21 mouse cellular contexts compared by ENCODE assay signal in the genomic region with DNA sequence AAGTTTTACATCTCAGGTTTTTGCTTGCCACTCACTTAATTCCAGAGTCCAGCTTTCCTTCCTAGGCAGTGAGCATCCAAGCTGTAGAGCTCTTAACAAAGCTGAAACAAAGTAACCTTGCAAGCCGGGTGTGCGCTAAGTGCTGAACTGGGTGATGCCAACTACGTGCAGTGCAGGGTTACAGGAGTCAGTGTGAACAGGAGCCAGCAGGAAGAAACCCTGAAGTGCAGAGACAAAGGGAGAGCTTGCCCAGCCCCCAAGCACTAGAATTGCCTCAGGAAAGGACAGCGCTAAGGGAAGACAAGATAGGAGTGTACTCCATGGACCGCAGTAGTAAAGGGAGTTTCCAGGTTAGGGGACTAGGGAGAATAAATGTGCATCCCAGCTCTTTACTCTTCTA. TPM values are rescaled to one million over a fixed set of nuclear protein-coding genes. Genes with fewer than 3 reads are reported as not detected.
A peak's percentile ranks its signal among the peaks of the same experiment; 100 is the strongest.
DNase-seq lines count a peak whose midpoint lies in the region; ATAC-seq and TF ChIP-seq lines count a peak whose summit lies in the region.
"Had no signal": no experiment of that assay in that cellular context is flagged by ENCODE, and none has a peak within 500 bp of the region (broad histone marks: within the 10 kb centered on the region; RNA-seq: fewer than 3 reads in every experiment).

No protein-coding gene starts in this region.

- H3K27ac ChIP-seq in heart, embryonic 10.5 days, result peak overlapping the region; percentile 67
- peak overlapping the region; percentile 3; the same call in 1 of the 2 replicates for H3K27ac ChIP-seq in intestine, embryonic 15.5 days
- no peak overlapping the region for H3K27ac ChIP-seq in intestine, postnatal 0 days (ENCODE audit: low read depth, low read length)
- H3K27ac ChIP-seq in midbrain, embryonic 10.5 days (replicated peaks), result peak overlapping the region; percentile 9; the same call in 1 of the 2 replicates
- no peak overlapping the region for H3K27ac ChIP-seq in midbrain, embryonic 16.5 days (ENCODE audit: low read length)
- H3K27ac ChIP-seq in stomach, embryonic 16.5 days (ENCODE audit: low read length), result no peak overlapping the region; the same call in 1 of the 2 replicates
- H3K27ac ChIP-seq in gastrocnemius, adult 2 months, result no peak overlapping the region
- H3K27ac ChIP-seq: forebrain, embryonic 12.5 days; hindbrain, embryonic 10.5 days; left cerebral cortex, adult 2 months; limb, embryonic 12.5 days; liver, embryonic 13.5 days had no signal

- no peak for ATAC-seq in intestine, embryonic 15.5 days
- no peak for ATAC-seq in intestine, postnatal 0 days
- no peak for ATAC-seq in midbrain, embryonic 16.5 days
- peak; percentile 37; the same call in 1 of the 2 replicates for ATAC-seq in stomach, embryonic 16.5 days (ENCODE audit: insufficient read depth, low FRiP score)
- ATAC-seq: inflammation-experienced regulatory T-cells, adult 6 months; Patski had no signal

- DNase-seq in heart, embryonic 10.5 days (ENCODE audit: low spot score), result peak; percentile 74
- no peak for DNase-seq in heart, adult 18-20 months
- DNase-seq in midbrain, embryonic 10.5 days (ENCODE audit: low spot score), result no peak
- no peak for DNase-seq in gastrocnemius, adult 2 months
- DNase-seq: cerebellum, postnatal 10 days; gastrocnemius, postnatal 25 days; kidney, postnatal 10 days; liver, embryonic 13.5 days; midbrain, embryonic 14.5 days; right cerebral cortex, adult 18-20 months; thymus, postnatal 14 days had no signal

- H3K4me1 ChIP-seq in heart, embryonic 10.5 days, result peaks cover 59% of the 10 kb centered on the region
- peaks cover 26% of the 10 kb centered on the region for H3K4me1 ChIP-seq in intestine, embryonic 15.5 days (replicated peaks)
- no peaks in the 10 kb centered on the region for H3K4me1 ChIP-seq in intestine, postnatal 0 days (replicated peaks; ENCODE audit: control insufficient read depth, insufficient read depth, low read length)
- H3K4me1 ChIP-seq in midbrain, embryonic 10.5 days, result peaks cover 25% of the 10 kb centered on the region
- peaks cover 19% of the 10 kb centered on the region for H3K4me1 ChIP-seq in midbrain, embryonic 16.5 days (ENCODE audit: control insufficient read depth, insufficient read depth, low read length)
- peaks cover 29% of the 10 kb centered on the region for H3K4me1 ChIP-seq in stomach, embryonic 16.5 days (ENCODE audit: control insufficient read depth, insufficient read depth, low read length)

- H3K9me3 ChIP-seq in heart, embryonic 10.5 days, result no peaks in the 10 kb centered on the region
- no peaks in the 10 kb centered on the region for H3K9me3 ChIP-seq in intestine, embryonic 15.5 days
- H3K9me3 ChIP-seq in intestine, postnatal 0 days (ENCODE audit: control insufficient read depth), result no peaks in the 10 kb centered on the region
- H3K9me3 ChIP-seq in midbrain, embryonic 10.5 days (replicated peaks), result peaks cover 7% of the 10 kb centered on the region
- no peaks in the 10 kb centered on the region for H3K9me3 ChIP-seq in midbrain, embryonic 16.5 days (replicated peaks; ENCODE audit: control insufficient read depth, low read length, poor library complexity, severe bottlenecking)
- H3K9me3 ChIP-seq in stomach, embryonic 16.5 days (replicated peaks; ENCODE audit: control insufficient read depth, low read length), result no peaks in the 10 kb centered on the region
- H3K9me3 ChIP-seq: forebrain, embryonic 12.5 days; liver, embryonic 13.5 days had no signal

- 33% methylated on average over 5 of the region's 5 CpGs for WGBS in heart, embryonic 10.5 days
- 60% methylated on average over 5 of the region's 5 CpGs for WGBS in intestine, embryonic 15.5 days
- 57% methylated on average over 5 of the region's 5 CpGs for WGBS in intestine, postnatal 0 days
- 50% methylated on average over 5 of the region's 5 CpGs for WGBS in midbrain, embryonic 10.5 days
- WGBS in midbrain, embryonic 16.5 days, result 45% methylated on average over 5 of the region's 5 CpGs
- WGBS in stomach, embryonic 16.5 days, result 64% methylated on average over 5 of the region's 5 CpGs

- H3K4me3 ChIP-seq in heart, embryonic 10.5 days, result no peak overlapping the region
- H3K4me3 ChIP-seq in intestine, embryonic 15.5 days (replicated peaks), result no peak overlapping the region
- H3K4me3 ChIP-seq in intestine, postnatal 0 days (ENCODE audit: low read depth, low read length), result no peak overlapping the region
- H3K4me3 ChIP-seq in midbrain, embryonic 10.5 days, result no peak overlapping the region
- no peak overlapping the region for H3K4me3 ChIP-seq in midbrain, embryonic 16.5 days (ENCODE audit: low read depth, low read length)
- H3K4me3 ChIP-seq in stomach, embryonic 16.5 days (replicated peaks; ENCODE audit: low read length), result no peak overlapping the region
- H3K4me3 ChIP-seq in gastrocnemius, adult 2 months, result no peak overlapping the region
- H3K4me3 ChIP-seq: forebrain, embryonic 12.5 days; hindbrain, embryonic 10.5 days; left cerebral cortex, adult 2 months; limb, embryonic 12.5 days; liver, embryonic 13.5 days had no signal

- no peak overlapping the region for H3K4me2 ChIP-seq in intestine, embryonic 15.5 days (replicated peaks)
- H3K4me2 ChIP-seq in intestine, postnatal 0 days (replicated peaks; ENCODE audit: low read depth), result no peak overlapping the region
- no peak overlapping the region for H3K4me2 ChIP-seq in midbrain, embryonic 16.5 days (ENCODE audit: low read length)
- no peak overlapping the region for H3K4me2 ChIP-seq in stomach, embryonic 16.5 days (ENCODE audit: low read depth, low read length)
- H3K4me2 ChIP-seq: forebrain, embryonic 12.5 days; limb, embryonic 12.5 days; liver, embryonic 13.5 days had no signal

- no peak for TF ChIP-seq CTCF in intestine, postnatal 0 days (IDR thresholded peaks at IDR 0.05; ENCODE audit: low read depth)
- TF ChIP-seq CTCF in gastrocnemius, adult 2 months (IDR thresholded peaks at IDR 0.05), result no peak

- H3K9ac ChIP-seq in intestine, embryonic 15.5 days, result no peak overlapping the region
- H3K9ac ChIP-seq in intestine, postnatal 0 days (ENCODE audit: low read depth, low read length), result no peak overlapping the region
- H3K9ac ChIP-seq in midbrain, embryonic 16.5 days (ENCODE audit: low read depth, low read length), result no peak overlapping the region
- no peak overlapping the region for H3K9ac ChIP-seq in stomach, embryonic 16.5 days (ENCODE audit: low read length)
- H3K9ac ChIP-seq: forebrain, embryonic 12.5 days; limb, embryonic 12.5 days; liver, embryonic 13.5 days had no signal

- no peaks in the 10 kb centered on the region for H3K27me3 ChIP-seq in heart, embryonic 10.5 days (ENCODE audit: insufficient read depth, poor library complexity, severe bottlenecking)
- H3K27me3 ChIP-seq in intestine, embryonic 15.5 days (replicated peaks), result no peaks in the 10 kb centered on the region
- no peaks in the 10 kb centered on the region for H3K27me3 ChIP-seq in intestine, postnatal 0 days (replicated peaks; ENCODE audit: control insufficient read depth, insufficient read depth, low read length)
- H3K27me3 ChIP-seq in midbrain, embryonic 10.5 days (ENCODE audit: low read depth, poor library complexity, severe bottlenecking), result no peaks in the 10 kb centered on the region
- no peaks in the 10 kb centered on the region for H3K27me3 ChIP-seq in midbrain, embryonic 16.5 days (ENCODE audit: control insufficient read depth, insufficient read depth, low read depth, low read length)
- no peaks in the 10 kb centered on the region for H3K27me3 ChIP-seq in stomach, embryonic 16.5 days (ENCODE audit: control insufficient read depth, insufficient read depth, low read length)
- H3K27me3 ChIP-seq: forebrain, embryonic 12.5 days; limb, embryonic 12.5 days; liver, embryonic 13.5 days; Patski had no signal

- intact Hi-C loops in gastrocnemius, adult 2 months (cut with DNase I), result no loop called here

- H3K36me3 ChIP-seq in heart, embryonic 10.5 days, result peaks cover 3% of the 10 kb centered on the region; the same call in 1 of the 2 replicates
- no peaks in the 10 kb centered on the region for H3K36me3 ChIP-seq in intestine, embryonic 15.5 days
- no peaks in the 10 kb centered on the region for H3K36me3 ChIP-seq in intestine, postnatal 0 days (ENCODE audit: control insufficient read depth, insufficient read depth)
- peaks cover 15% of the 10 kb centered on the region for H3K36me3 ChIP-seq in midbrain, embryonic 10.5 days
- H3K36me3 ChIP-seq in midbrain, embryonic 16.5 days (ENCODE audit: control insufficient read depth, insufficient read depth, low read length), result no peaks in the 10 kb centered on the region
- no peaks in the 10 kb centered on the region for H3K36me3 ChIP-seq in stomach, embryonic 16.5 days (ENCODE audit: control insufficient read depth, insufficient read depth, low read length)
- H3K36me3 ChIP-seq: limb, embryonic 12.5 days; liver, embryonic 13.5 days had no signal

RNA-seq across cellular contexts. Expression of a gene that starts 40.5 kb away (rescaled TPM):
- 5.5 and 6.8 TPM in 2 replicates for polyA plus RNA-seq in heart, embryonic 10.5 days (2016; fragmentation: Nextera tagmentation; extraction: Ambion mirVana)
- 1 to 10 TPM; 1.6 TPM for total RNA-seq in heart, adult 18-20 months (2021)
- polyA plus RNA-seq in intestine, embryonic 15.5 days (2015; fragmentation: Nextera tagmentation; extraction: Ambion mirVana), result 7.4 and 7.7 TPM in 2 replicates
- polyA plus RNA-seq in intestine, postnatal 0 days (2015; fragmentation: Nextera tagmentation; extraction: Ambion mirVana), result 2.6 and 3.3 TPM in 2 replicates
- polyA plus RNA-seq in midbrain, embryonic 10.5 days (2016; fragmentation: Nextera tagmentation; extraction: Ambion mirVana), result 11.5 and 12.4 TPM in 2 replicates
- polyA plus RNA-seq in midbrain, embryonic 16.5 days (2015; fragmentation: Nextera tagmentation; extraction: Ambion mirVana), result 34.4 and 42.1 TPM in 2 replicates
- 5.6 and 6.0 TPM in 2 replicates for polyA plus RNA-seq in stomach, embryonic 16.5 days (2015; fragmentation: Nextera tagmentation; extraction: Ambion mirVana)
- under 1 TPM; 0.38 to 0.89 TPM for total RNA-seq in gastrocnemius, adult 2 months (2021)

Comparison
In these comparisons a context has a peak if more than half of its experiments do, and no peak if none do; other contexts are left out.
1. H3K27ac ChIP-seq: peak in heart, embryonic 10.5 days (single experiment), intestine, embryonic 15.5 days (single experiment) and midbrain, embryonic 10.5 days (single experiment); none in intestine, postnatal 0 days (single experiment), midbrain, embryonic 16.5 days (single experiment), stomach, embryonic 16.5 days (single experiment) and gastrocnemius, adult 2 months (single experiment).